Mouse (Mus musculus) limb, embryonic 14.5 days (tissue): Measurements from ENCODE around the gene Tctex1d1. TPM values are rescaled to one million over a fixed set of nuclear protein-coding genes. Genes with fewer than 3 reads are reported as not detected.

ENCODE experiments used
- ATAC-seq: fragments of 200-750 bp; cut with Nextera tagmentation; 2 replicates; pipeline ENCODE4 v1.8.0; 2017; ENCODE audit warnings: low read depth, moderate number of reproducible peaks, moderate TSS enrichment; ENCODE audit not compliant: low FRiP score
- DNase-seq: peaks from one replicate; pipeline ENCODE4 v3.0.0-alpha.2; 2015; ENCODE audit warnings: low spot score
- H3K27ac ChIP-seq: fragments of 300-500 bp; sonication (generic); replicated peaks from 2 replicates; pipeline ENCODE4 v1.5.1; 2014; ENCODE audit warnings: low read depth, mild to moderate bottlenecking, low read length, moderate library complexity, mixed read lengths
- H3K27me3 ChIP-seq: fragments of 300-500 bp; sonication (generic); 2 replicates; pipeline ENCODE4 v1.6.1; 2014; ENCODE audit warnings: low read length, mixed read lengths; ENCODE audit not compliant: control insufficient read depth, insufficient read depth
- H3K36me3 ChIP-seq: fragments of 300-500 bp; sonication (generic); 2 replicates; pipeline ENCODE4 v1.6.1; 2014; ENCODE audit warnings: mild to moderate bottlenecking, low read length, moderate library complexity, mixed read lengths; ENCODE audit not compliant: control insufficient read depth, insufficient read depth
- H3K4me1 ChIP-seq: fragments of 300-500 bp; sonication (generic); 2 replicates; pipeline ENCODE4 v1.6.1; 2014; ENCODE audit warnings: antibody characterized with exemption, low read length, mixed read lengths; ENCODE audit not compliant: control insufficient read depth, insufficient read depth
- H3K4me2 ChIP-seq: fragments of 300-500 bp; sonication (generic); replicated peaks from 2 replicates; pipeline ENCODE4 v1.6.1; 2014; ENCODE audit warnings: low read depth, mild to moderate bottlenecking, low read length, moderate library complexity; ENCODE audit not compliant: severe bottlenecking
- H3K4me3 ChIP-seq: fragments of 300-500 bp; sonication (generic); replicated peaks from 2 replicates; pipeline ENCODE4 v1.5.1; 2014; ENCODE audit warnings: low read length
- H3K9ac ChIP-seq: fragments of 300-500 bp; sonication (generic); 2 replicates; pipeline ENCODE4 v1.6.1; 2014; ENCODE audit warnings: mild to moderate bottlenecking, low read depth, low read length, moderate library complexity; ENCODE audit not compliant: severe bottlenecking
- H3K9me3 ChIP-seq: fragments of 300-500 bp; sonication (generic); 2 replicates; pipeline ENCODE4 v1.6.1; 2016; ENCODE audit warnings: low read length; ENCODE audit not compliant: control insufficient read depth
- POLR2A ChIP-seq: fragments of 200-500 bp; IDR thresholded peaks from 2 replicates; pipeline ENCODE4 v1.8.0; 2012; ENCODE audit warnings: inconsistent platforms, mild to moderate bottlenecking, moderate library complexity, borderline replicate concordance; ENCODE audit not compliant: insufficient read depth, insufficient read length; ENCODE audit errors: extremely low read depth
- WGBS: fragments of 180-500 bp; shearing (Covaris S2); extraction: QIAGEN DNeasy Blood & Tissue Kit; methylation state at CpG from one replicate; pipeline ENCODE4 v1.1.7; 2014; 5-methylcytosine and 5-hydroxymethylcytosine counted together
- polyA plus RNA-seq, 2 experiments: library from polyadenylated mRNA; depleted of rRNA in 1 of 2; stranded (reverse) in 1 of 2; unstranded in 1 of 2; fragments of >200 nt; fragmentation: Nextera tagmentation in 1 of 2; extraction: Ambion mirVana in 1 of 2; gene quantifications; 2 replicates each; pipeline versions ENCODE4 v1.2.1 to v1.2.3; 2012 to 2014

Tctex1d1 gene
- polyA plus RNA-seq, 2 experiments, result 0.30 to 0.56 TPM

GRCm38 (mm10) chr4:102952476-102952875 is 25.9 kb upstream of the Tctex1d1 start:
- H3K27me3 ChIP-seq, result no peaks in the 10 kb centered on the region
- no peak overlapping the region for H3K27ac ChIP-seq
- no peaks in the 10 kb centered on the region for H3K9me3 ChIP-seq
- ATAC-seq, result no peak
- H3K4me2 ChIP-seq, result no peak overlapping the region
- H3K9ac ChIP-seq, result no peak overlapping the region
- H3K4me1 ChIP-seq, result no peaks in the 10 kb centered on the region
- WGBS, result 73% methylated on average over 2 of the region's 2 CpGs
- DNase-seq, result no peak
- no peaks in the 10 kb centered on the region for H3K36me3 ChIP-seq
- H3K4me3 ChIP-seq, result no peak overlapping the region
- no peak for TF ChIP-seq POLR2A

- WGBS, result 72% methylated on average over 17 of the region's 17 CpGs
- ATAC-seq (no peak), DNase-seq (no peak)
- no peak for TF ChIP-seq POLR2A
- H3K27me3 ChIP-seq, result no peaks in the 10 kb centered on the region
- H3K9me3 ChIP-seq, result no peaks in the 10 kb centered on the region
- no peak overlapping the region for H3K4me3 ChIP-seq
- H3K27ac ChIP-seq, result no peak overlapping the region
- H3K36me3 ChIP-seq, result no peaks in the 10 kb centered on the region
- H3K4me1 ChIP-seq, result no peaks in the 10 kb centered on the region
- H3K9ac ChIP-seq, result no peak overlapping the region
- no peak overlapping the region for H3K4me2 ChIP-seq
Measured at GRCm38 (mm10) chr4:102955294-102955956, 23.0 kb upstream of the Tctex1d1 start.

- 89% methylated on average over 5 of the region's 5 CpGs for WGBS
- DNase-seq, result no peak
- no peaks in the 10 kb centered on the region for H3K27me3 ChIP-seq
- TF ChIP-seq POLR2A, result no peak
- H3K9ac ChIP-seq, result no peak overlapping the region
- H3K4me2 ChIP-seq, result no peak overlapping the region
- ATAC-seq, result no peak
- H3K27ac ChIP-seq, result no peak overlapping the region
- no peak overlapping the region for H3K4me3 ChIP-seq
- no peaks in the 10 kb centered on the region for H3K36me3 ChIP-seq
- no peaks in the 10 kb centered on the region for H3K9me3 ChIP-seq
- no peaks in the 10 kb centered on the region for H3K4me1 ChIP-seq
Measured at GRCm38 (mm10) chr4:102959409-102959808, 19.0 kb upstream of the Tctex1d1 start.

- no peaks in the 10 kb centered on the region for H3K27me3 ChIP-seq
- H3K9me3 ChIP-seq, result no peaks in the 10 kb centered on the region
- no peak overlapping the region for H3K4me2 ChIP-seq
- no peaks in the 10 kb centered on the region for H3K36me3 ChIP-seq
- DNase-seq (no peak), ATAC-seq (no peak)
- H3K27ac ChIP-seq, result no peak overlapping the region
- no peak for TF ChIP-seq POLR2A
- 61% methylated on average over 3 of the region's 3 CpGs for WGBS
- H3K4me3 ChIP-seq, result no peak overlapping the region
- H3K4me1 ChIP-seq, result no peaks in the 10 kb centered on the region
- H3K9ac ChIP-seq, result no peak overlapping the region
Measured at GRCm38 (mm10) chr4:102964174-102964573, 14.2 kb upstream of the Tctex1d1 start.

- Histone ChIP-seq H3K27me3 (no peaks in the 10 kb centered on the region), H3K27ac (no peak overlapping the region), H3K4me3 (no peak overlapping the region), H3K4me2 (no peak overlapping the region), H3K9ac (no peak overlapping the region), H3K4me1 (no peaks in the 10 kb centered on the region), H3K9me3 (no peaks in the 10 kb centered on the region), H3K36me3 (no peaks in the 10 kb centered on the region)
- WGBS, result 87% methylated on average over 15 of the region's 15 CpGs
- ATAC-seq (no peak), DNase-seq (no peak)
- TF ChIP-seq POLR2A, result no peak
Measured at GRCm38 (mm10) chr4:102967811-102968210, 10.6 kb upstream of the Tctex1d1 start.

- Histone ChIP-seq H3K9me3 (no peaks in the 10 kb centered on the region), H3K4me2 (no peak overlapping the region), H3K4me1 (no peaks in the 10 kb centered on the region), H3K4me3 (no peak overlapping the region), H3K27ac (no peak overlapping the region), H3K9ac (no peak overlapping the region), H3K36me3 (no peaks in the 10 kb centered on the region), H3K27me3 (no peaks in the 10 kb centered on the region)
- TF ChIP-seq POLR2A, result no peak
- DNase-seq (no peak), ATAC-seq (no peak)
- WGBS, result 89% methylated on average over 5 of the region's 5 CpGs
Measured at GRCm38 (mm10) chr4:102969599-102969998, 8.8 kb upstream of the Tctex1d1 start.
